Mouse (Mus musculus): Measurements from ENCODE around the gene Setd3.

DNA sequence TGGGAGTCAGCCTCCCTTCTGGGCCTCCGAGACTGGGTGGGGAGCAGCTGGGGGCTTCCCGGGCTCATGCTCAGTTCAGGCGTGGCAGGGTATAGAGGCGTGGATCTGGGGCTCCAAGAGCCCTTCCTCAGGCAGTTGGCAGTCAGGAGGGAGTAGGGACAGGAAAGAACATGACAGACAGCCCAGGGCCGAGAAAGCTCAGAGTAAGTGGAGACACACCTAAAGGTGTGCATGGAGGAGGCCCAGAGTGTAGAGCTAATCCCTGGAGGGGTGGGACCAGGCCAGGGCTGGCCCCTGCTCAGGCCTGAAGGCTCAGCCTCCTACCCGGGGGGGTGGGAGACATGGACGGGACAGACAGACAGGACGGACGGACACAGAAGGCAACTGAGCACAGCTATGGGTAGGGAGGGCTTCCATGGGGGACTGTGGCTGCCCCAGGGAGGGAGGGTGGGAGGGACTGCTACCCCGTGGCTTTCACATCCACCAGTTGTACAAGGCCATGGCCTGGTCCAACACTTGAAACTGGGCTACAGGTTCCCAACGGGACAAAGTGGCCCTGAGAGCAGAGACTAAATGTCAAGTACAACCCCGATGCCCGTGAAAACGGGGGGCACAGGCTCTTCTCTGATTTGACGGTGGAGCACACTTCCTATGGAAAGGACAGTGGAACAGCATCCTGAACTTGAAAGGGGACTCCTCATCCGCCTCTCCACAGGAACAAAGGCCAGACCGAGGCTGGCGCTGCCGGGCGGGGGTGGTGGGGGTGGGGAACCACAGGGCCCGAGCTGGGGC is 40.9 kb upstream of the Setd3 start:
- TF ChIP-seq CTCF (IDR thresholded peaks at IDR 0.05; ENCODE audit: low read depth), result no peak
- TF ChIP-seq EP300 (optimal IDR thresholded peaks at IDR 0.05), result no peak

All from stomach, postnatal 0 days (tissue).